Mouse (Mus musculus) gastrocnemius, postnatal 36 days (tissue): ENCODE measurements around the gene Aox1. TPM values are rescaled to one million over a fixed set of nuclear protein-coding genes. Genes with fewer than 3 reads are reported as not detected.

Experiments used
- DNase-seq, 2 experiments: peaks; one replicate each; pipeline ENCODE4 v3.0.0; 2022
- intact Hi-C: fragments of 180-260 bp; cut with DNase I; formaldehyde crosslinking; loops from one replicate; pipeline ENCODE4 v1.15.1; 2025
- total RNA-seq, 2 experiments: library from RNA; stranded (reverse); gene quantifications; 2 replicates each; pipeline ENCODE4 v1.2.3; 2021

Gene Aox1
- total RNA-seq, 2 experiments from 2014 or later: 6.4 to 6.6 TPM

DNA sequence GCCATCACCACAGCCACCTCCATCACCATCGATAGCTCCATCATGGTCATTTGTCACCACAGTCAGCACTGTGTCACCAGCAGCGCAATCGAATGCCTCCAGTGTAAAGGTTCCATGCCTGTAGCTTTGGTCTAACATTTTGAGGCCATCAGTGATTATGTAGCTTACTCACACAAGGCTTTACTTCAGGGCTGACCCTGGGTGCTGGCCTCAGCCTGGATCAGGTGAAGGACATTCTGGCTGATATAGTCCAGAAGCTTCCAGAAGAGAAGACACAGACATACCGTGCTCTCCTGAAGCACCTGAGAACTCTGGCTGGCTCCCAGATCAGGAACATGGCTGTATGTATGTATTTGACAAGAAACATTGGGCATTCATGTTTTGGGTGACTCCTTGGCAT lies 29.1 kb downstream of the Aox1 start:
- intact Hi-C loops: no loop called here
- DNase-seq: no peak

DNA sequence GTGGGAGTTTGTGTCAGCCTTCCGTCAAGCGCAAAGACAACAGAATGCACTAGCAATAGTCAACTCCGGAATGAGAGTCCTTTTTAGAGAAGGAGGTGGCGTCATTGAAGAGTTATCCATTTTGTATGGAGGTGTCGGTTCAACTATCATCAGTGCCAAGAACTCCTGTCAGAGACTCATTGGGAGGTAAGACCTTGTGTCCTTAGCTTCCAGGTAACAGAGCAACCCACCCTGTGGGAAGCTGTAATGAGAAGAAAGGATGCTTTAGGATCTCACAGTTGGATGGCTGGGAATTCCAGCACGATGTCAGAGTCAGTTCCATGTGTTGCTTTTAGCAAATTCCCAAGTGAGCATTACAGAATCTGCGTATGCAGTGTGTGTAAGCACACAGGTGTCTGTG lies 32.4 kb downstream of the Aox1 start:
- intact Hi-C loops: no loop called here
- no peak for DNase-seq

DNA sequence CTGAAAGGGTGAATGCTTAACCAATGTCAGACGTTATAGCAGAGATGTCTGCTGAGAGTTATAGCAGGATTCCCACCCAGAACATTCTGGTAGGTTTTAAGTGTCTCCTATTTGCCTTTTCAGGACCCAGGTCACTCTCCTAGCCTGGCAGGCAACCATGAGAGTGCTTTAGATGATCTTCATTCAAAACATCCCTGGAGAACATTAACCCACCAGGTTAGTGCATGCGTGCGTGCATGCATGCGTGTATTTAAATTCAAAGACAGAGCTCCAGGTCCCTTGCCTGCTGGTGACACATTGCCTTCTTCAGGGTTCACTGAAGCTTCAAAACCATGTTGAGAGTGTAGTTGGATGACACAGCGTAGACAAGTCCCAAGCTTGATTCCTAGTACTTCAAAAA lies 35.4 kb downstream of the Aox1 start:
- no peak for DNase-seq
- intact Hi-C loops: no loop called here

DNA sequence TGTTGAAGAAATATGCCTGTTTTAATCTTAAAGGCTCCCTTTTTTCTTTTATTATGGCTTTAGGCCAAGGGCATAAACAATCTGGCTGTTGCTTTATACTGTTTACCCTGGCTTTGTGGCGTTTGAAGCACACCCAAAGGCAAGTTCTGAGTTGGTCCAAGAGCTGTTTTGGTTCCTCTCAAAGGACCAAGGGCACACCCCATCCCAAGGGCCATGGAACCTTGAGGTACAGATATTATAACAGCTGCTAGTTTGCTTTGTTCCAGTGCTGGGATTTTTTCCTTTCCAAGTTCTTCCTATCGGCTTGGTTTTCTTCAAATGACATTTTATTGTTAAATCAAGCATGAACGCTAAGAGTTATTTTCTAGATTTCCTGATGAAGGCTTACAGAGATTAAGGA lies 35.9 kb downstream of the Aox1 start:
- intact Hi-C loops: no loop called here
- peak in 1 of 2 experiments; percentile 19 for DNase-seq

DNA sequence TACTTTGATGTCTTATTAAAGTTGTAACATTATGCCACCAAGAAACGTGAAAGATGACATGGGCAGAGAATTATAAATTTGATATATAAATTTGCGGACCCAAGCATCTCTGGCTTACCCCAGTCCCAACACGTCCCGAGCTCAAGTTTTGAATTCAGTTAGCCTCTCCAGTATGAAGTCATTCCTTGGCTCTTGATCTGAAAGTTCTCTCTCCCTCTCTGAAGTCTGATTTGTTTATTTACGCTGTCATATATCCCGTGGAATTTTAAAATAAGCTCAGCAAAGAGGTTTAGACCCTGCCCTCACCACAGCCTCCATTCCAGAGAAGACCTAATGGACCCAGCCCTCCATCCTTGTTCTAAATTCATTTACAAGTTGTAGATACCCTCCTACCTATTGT lies 39.5 kb downstream of the Aox1 start:
- intact Hi-C loops: no loop called here
- no peak for DNase-seq

DNA sequence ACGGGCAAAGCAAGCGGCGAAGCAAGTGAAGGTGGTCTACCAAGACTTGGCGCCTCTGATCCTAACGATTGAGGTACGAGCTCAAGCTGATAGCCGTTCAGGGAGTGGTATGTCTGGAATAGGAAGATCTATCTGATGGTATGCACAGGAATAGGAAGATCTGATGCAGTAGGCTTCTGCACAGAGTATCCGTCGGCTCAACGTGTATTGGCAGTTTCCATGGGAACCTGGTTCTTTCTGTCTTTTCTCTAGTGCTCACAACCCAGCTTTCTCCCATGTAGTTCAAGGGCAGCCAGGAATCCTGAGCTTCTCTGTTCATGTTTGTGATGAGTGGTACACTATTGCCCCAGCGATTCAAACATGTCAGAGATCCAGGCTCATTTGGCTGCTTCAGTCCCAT lies 40.4 kb downstream of the Aox1 start:
- intact Hi-C loops: no loop called here
- no peak for DNase-seq

DNA sequence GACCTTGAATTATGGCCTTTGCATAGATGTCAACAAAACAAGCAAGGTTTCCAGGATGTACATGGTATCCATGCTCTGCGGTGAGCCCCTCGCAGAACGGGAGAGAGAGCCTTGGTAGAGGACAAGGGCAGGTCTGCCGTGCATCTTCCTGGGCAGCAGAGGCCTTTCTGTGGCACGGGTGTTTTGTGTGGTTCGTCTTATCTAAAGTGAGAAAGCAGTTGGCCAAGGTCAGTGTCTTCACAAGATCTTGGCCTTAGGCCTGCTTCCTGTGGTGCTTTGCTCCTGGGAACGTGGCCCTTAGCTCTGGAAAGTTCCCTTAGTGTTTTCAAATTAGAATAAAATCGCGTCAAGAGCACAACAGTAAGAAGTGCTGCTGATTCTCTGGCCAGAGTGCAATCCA lies 41.3 kb downstream of the Aox1 start:
- intact Hi-C loops: no loop called here
- DNase-seq: no peak

DNA sequence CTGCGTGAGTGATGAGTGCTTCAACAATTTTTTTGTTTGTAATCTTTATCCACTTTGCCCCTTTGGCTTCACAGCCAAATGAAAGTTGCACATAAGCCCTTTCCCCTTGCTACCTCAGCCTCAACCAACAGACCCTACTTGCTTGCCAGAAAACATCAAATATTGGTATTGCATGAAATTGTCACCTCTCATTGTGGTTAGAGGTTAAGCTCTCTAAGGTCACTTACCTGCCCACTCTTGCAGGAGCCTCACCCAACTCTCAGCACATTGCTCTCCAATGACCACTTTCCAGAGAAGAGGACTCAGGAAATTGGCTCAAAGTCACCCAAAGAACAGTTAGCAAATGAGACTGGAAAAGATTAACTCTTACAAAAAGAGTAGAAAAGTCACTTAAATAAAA lies 41.8 kb downstream of the Aox1 start:
- intact Hi-C loops: no loop called here
- DNase-seq: no peak

DNA sequence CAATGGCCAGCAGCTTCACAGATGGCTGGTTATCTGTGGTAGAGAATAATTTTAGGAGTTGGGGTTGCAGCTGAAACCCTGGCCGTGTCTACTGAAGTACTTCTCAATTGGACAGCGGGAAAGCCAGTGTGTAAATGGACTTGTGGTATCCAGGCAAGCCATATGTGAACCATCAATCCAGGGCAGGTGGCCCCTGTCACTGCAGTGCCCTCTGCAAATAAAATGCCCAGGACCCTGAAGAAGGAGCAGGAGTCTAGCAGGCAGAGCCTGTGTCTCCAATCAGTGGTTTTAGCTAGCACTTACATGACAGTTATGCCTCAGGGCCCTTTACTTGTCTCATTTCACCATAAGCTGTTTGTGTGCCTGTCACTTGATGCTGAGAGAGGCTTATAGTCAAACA lies 42.7 kb downstream of the Aox1 start:
- intact Hi-C loops: no loop called here
- DNase-seq: no peak

DNA sequence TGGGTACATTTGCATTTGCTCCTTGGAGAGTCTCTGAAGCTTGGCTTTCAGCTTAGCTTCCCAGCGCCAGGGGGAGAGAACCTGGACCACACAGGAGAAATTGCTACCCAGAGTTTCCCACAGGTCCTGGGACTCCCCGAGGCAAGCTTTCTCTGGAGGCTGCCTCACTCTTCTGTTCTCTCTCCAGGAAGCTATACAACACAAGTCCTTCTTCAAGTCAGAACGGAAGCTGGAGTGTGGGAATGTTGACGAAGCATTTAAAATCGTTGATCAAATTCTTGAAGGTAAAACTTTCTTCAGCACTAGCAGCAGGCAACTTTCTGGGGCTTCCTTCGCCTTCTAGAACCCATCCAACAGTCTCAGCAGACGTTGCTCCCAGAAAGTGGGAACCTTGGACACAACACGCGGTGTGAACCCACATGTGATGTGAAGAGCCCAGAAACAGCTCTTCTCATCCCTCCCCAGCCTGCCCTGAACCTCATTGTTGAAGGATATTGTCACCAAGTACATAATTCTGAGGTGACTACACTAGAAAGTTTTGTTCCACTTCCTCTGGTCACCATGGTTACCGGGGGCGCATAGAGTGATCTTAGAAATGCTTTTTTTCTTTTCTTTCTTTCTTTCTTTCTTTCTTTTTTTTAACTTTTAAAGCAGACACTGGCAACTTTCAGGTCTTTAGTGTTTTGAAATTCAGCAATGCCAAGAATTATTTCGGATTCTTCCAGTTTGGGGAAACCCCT lies 43.4 kb downstream of the Aox1 start:
- DNase-seq: no peak
- intact Hi-C loops: no loop called here

DNA sequence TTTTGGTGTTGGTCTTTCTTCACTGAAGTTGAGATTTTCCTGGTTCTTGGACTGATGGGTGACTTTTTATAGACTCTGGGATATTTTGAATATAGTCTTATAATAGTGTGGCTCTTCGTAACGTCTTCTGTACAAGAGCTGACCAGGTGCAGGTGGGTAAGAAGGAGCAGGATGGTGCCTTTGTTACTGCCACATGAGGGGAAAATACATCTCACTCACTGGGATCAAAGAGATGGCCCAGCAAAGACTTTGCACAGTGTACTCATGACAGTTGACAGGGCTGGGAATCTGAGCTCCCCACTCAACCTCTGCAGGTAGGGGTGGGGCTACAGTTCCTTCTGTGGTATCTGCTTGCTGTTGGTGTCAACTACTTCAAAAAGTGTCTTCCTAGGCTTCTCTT lies 44.5 kb downstream of the Aox1 start:
- no peak for DNase-seq
- intact Hi-C loops: no loop called here

DNA sequence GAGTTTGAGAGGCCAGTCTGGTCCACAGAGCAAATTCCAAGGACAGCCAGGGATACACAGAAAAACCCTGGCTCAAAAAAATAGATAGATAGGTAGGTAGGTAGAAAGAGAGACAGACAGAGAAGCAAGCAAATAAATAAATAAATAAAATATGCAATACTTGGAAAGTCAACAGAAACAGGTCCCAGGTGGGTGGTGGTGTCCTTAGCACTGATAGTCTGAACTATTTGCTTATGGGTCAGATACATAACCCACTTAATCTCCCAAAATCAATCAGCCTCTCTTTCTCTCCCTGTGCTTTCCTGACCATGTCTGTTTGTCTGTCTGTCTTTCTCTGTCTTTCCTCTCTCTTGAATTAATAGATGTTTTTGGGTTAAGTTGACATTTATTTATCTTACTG lies 48.2 kb downstream of the Aox1 start:
- intact Hi-C loops: no loop called here
- no peak for DNase-seq

DNA sequence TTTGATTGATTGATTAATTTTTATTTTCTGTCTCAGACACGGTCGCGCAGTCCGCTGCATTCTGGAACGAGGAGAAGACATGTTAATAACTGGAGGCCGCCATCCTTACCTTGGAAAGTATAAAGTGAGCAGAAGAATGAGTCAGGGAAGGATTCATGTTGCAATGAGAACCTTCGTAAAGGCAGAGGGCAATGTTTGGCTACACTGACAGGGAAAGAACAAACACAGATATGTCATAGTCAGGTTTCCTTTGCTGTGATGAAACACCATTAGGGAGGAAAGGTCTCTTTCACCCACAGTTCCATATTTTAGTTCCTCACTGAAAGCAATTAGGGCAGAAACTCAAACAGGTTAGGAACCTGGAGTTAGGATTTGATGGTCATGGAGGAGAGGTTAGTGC lies 48.7 kb downstream of the Aox1 start:
- intact Hi-C loops: no loop called here

DNA sequence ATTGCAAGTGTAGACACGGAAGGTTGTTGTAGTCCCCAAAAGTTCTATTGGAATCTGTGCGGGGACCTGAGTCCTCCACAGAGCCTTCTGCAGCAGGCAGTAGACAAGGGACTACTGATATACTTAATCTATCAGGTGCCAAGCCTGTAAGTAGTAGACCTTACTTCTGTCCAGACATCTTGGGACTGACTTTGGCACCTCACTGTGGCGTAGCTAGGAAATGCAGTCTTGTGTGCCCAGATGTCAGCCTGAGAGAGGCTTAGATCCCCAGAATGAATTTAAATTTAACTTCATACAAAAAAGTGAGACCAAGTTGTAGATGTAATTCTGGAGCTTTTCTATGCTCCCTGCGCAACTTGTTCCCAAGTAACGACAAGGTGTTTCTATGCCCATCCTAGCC lies 50.0 kb downstream of the Aox1 start:
- intact Hi-C loops: no loop called here

More for the DNA sequence above, 48.7 kb downstream of the Aox1 start:
- DNase-seq: no peak

DNA sequence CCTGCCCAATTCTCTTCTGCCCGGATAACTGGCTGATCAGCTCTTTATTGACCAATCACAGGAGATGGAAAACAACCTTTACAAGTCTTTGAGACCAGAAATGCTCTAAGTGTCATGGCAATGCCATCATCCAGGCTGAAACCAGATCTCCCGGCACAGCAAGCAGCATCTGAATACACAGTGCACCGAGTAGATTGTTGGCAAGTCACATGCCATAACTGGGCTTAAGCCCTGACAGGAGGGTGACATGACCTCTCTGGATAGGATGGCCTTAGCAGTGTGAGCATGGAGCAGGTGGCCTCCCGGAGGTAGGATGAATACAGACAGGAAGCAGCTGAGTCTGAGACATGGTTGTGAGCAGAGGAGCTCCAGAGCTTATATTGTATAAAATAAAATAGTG lies 50.7 kb downstream of the Aox1 start:
- intact Hi-C loops: no loop called here
- DNase-seq: no peak

More for the DNA sequence above, 50.0 kb downstream of the Aox1 start:
- DNase-seq: no peak

DNA sequence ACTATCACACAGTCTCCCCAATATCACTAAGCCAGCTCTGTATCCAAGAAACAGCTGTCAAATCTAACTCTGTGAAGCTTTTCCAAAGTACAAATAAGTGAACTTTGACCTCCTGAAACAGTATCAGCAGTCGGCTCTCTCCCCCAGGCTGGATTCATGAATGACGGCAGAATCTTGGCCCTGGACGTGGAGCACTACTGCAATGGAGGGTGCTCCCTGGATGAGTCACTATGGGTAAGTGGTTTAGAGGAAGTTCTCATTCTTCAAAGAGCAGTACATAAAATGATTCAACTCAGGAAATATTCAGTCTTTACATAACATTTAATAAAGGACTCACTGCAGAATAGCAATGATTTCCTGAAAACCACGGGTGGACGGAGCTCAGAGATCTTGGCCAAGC lies 51.6 kb downstream of the Aox1 start:
- DNase-seq: no peak
- intact Hi-C loops: no loop called here

DNA sequence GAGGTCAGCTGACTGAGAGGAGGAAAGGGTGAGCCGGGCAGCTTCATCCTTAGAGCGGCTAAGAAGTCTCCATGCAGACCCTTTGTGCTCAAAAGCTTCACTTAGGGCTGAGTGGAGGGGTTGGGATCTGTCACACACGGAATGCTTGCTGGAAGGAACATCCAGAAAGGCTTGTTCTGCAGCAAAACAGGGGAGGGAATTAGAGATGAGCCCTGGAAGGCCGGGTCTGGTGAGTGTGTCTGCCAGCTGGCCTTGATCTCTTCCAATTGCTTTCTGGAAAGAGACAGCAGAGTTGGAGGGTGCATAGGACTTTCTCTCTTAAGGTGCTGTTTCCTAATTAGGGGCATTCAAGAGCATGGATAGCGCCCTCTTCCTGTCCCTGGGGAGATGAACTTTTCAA lies 59.6 kb downstream of the Aox1 start:
- intact Hi-C loops: no loop called here
- peak in 1 of 2 experiments; percentile 23 for DNase-seq

DNA sequence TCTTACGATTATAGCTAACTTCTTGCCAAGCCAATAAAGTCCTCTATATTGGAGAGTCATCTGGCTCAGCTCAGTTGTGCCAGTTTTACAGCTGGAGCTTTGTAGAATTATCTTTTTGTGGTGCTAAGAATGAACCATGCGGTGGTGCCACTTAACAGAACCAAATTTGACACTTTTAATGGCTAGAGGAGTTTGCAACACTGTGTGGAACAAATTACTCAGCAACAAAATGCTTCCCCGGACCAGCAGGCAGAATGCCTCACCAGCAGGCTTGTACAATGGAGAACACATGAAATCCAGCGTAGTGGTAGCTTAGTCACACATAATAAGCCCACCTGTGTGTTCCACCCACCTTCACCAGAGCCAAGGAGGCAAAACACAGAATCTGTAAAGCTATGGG lies 60.5 kb downstream of the Aox1 start:
- intact Hi-C loops: no loop called here
- DNase-seq: no peak

DNA sequence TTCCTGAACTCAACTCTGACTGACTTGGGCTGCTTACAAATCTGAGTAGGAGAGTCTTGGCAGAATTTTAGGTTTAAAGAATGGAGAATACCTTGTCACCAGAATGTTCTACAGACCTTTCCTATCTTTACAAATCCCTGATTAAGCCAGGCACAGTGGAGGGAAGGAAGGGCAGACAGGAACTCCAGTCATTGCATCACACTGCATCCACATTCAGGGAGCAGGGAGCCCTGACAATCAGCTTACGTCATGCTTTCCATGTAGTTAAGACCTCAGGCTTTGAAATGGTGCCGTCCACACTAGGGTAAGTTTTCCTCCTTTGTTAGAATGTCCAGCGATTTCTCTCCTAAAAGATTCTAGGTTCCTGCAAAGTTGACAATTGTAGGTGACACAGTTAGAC lies 61.5 kb downstream of the Aox1 start:
- intact Hi-C loops: no loop called here
- DNase-seq: no peak

DNA sequence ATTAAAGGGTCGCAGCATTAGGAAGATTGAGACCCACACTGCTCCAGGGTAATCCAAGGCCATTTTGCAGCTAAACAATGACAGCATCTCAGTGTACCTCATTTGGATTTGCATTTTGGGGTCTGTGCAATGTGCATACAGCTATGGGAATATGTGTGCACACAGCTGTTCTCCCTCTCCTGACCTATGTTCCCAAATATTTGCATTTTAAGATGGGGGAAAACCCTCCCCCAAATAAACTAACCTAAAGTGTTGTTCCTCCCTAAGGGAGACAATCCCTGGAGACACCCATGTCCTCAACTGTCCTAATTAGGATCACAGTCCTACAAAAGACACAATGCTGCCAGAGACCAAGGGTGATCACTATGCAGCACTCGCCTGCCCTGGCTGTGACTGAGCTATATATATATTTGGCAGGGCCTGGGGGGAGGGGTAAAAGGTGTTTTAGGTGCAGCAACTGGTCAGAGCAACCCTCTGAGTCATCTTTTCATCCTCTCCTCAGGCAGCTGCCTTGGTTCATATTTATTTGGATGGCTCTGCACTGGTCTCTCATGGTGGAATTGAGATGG lies 62.3 kb downstream of the Aox1 start:
- DNase-seq: no peak
- intact Hi-C loops: no loop called here

DNA sequence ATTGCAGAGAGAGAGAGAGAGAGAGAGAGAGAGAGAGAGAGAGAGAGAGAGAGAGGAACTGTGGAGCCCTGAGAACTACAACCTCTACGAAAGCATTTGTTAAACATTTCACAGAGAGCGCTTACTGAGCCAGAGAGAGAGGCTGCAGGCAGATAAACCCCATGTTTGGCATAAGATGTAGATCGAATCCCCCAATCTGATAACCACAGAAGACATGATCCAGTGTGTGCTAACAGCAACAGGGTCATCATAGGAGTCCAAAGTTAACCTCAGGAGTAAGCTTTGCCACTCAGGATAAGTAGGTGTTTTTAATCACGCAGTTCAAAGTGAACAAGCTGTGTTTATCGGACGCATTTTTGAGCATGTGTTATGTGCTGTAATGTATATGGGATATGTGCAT lies 67.6 kb downstream of the Aox1 start:
- intact Hi-C loops: no loop called here
- DNase-seq: no peak

DNA sequence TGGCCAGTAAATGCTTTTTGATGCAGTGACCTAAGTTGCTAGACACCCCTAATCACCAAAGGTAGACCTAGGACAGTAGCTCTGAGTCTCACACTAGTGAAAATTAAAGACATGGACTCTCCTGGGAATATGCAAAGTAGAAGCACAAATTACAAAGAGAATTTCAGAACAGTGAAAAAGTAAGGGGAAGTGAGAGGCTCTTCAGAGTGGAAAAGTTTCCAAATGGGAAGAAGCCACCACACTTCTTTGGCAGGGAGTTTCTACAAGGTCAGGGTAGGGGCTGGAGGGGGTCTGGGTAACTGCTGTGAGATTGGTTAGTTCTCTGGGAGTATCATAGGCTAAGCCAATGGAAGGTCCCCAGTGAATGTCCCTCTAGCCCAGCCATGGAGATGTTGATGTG lies 69.4 kb downstream of the Aox1 start:
- DNase-seq: no peak
- intact Hi-C loops: no loop called here
